Mouse (Mus musculus) neural tube, embryonic 12.5 days (tissue): ENCODE data around the gene Ppp2r5a. TPM values are rescaled to one million over a fixed set of nuclear protein-coding genes. Genes with fewer than 3 reads are reported as not detected.

Source experiments
- ATAC-seq: fragments of 200-750 bp; cut with Nextera tagmentation; 2 replicates; pipeline ENCODE4 v1.8.0; 2017; ENCODE audit warnings: low read depth, mild to moderate bottlenecking, moderate TSS enrichment, moderate library complexity; ENCODE audit not compliant: low FRiP score
- H3K27ac ChIP-seq: fragments of 300-500 bp; sonication (generic); 2 replicates; pipeline ENCODE4 v1.5.1; 2016
- H3K27me3 ChIP-seq: fragments of 300-500 bp; sonication (generic); replicated peaks from 2 replicates; pipeline ENCODE4 v1.6.1; 2016; ENCODE audit warnings: mild to moderate bottlenecking
- H3K36me3 ChIP-seq: fragments of 300-500 bp; sonication (generic); 2 replicates; pipeline ENCODE4 v1.6.1; 2016; ENCODE audit warnings: mild to moderate bottlenecking
- H3K4me1 ChIP-seq: fragments of 300-500 bp; sonication (generic); 2 replicates; pipeline ENCODE4 v1.6.1; 2016
- H3K4me2 ChIP-seq: fragments of 300-500 bp; sonication (generic); replicated peaks from 2 replicates; pipeline ENCODE4 v1.6.1; 2016; ENCODE audit warnings: mild to moderate bottlenecking
- H3K4me3 ChIP-seq: fragments of 300-500 bp; sonication (generic); 2 replicates; pipeline ENCODE4 v1.5.1; 2016
- H3K9ac ChIP-seq: fragments of 300-500 bp; sonication (generic); 2 replicates; pipeline ENCODE4 v1.6.1; 2016; ENCODE audit warnings: mild to moderate bottlenecking
- H3K9me3 ChIP-seq: fragments of 300-500 bp; sonication (generic); 2 replicates; pipeline ENCODE4 v1.6.1; 2016; ENCODE audit warnings: mild to moderate bottlenecking
- WGBS: fragments of 180-500 bp; shearing (Covaris S2); methylation state at CpG from one replicate; pipeline ENCODE4 v1.1.7; 2016; 5-methylcytosine and 5-hydroxymethylcytosine counted together
- polyA plus RNA-seq: library from polyadenylated mRNA; unstranded; fragments of >200 nt; fragmentation: Nextera tagmentation; extraction: Ambion mirVana; gene quantifications from 2 replicates; pipeline ENCODE4 v1.2.1, GENCODE M21; 2016

The Ppp2r5a gene
- polyA plus RNA-seq, 1 experiment from 2014 or later, result 16.2 TPM

- Histone ChIP-seq H3K4me2 (peak overlapping the region; percentile 81), H3K27ac (no peak overlapping the region), H3K4me1 (0 out of 2 replicates have a peak, but pooled peaks cover 10% of the 10 kb centered on the region), H3K36me3 (no peaks in the 10 kb centered on the region), H3K4me3 (no peak overlapping the region), H3K27me3 (no peaks in the 10 kb centered on the region), H3K9ac (no peak overlapping the region), H3K9me3 (no peaks in the 10 kb centered on the region)
- whole genome bisulfite sequencing, result 91% methylated on average over 8 of the region's 8 CpGs
- no peak for ATAC-seq
These were observed 86.3 kb downstream of the Ppp2r5a start for GRCm38 (mm10) chr1:191316818-191317217.

GRCm38 (mm10) chr1:191313926-191314325, 89.1 kb downstream of the Ppp2r5a start:
- ATAC-seq, result no peak
- H3K4me3 ChIP-seq, result no peak overlapping the region
- H3K9me3 ChIP-seq, result no peaks in the 10 kb centered on the region
- 0 out of 2 replicates have a peak, but pooled peaks cover 10% of the 10 kb centered on the region for H3K4me1 ChIP-seq
- no peaks in the 10 kb centered on the region for H3K27me3 ChIP-seq
- WGBS, result 81% methylated on average over 4 of the region's 4 CpGs
- no peak overlapping the region for H3K4me2 ChIP-seq
- H3K9ac ChIP-seq, result no peak overlapping the region
- H3K36me3 ChIP-seq, result no peaks in the 10 kb centered on the region
- no peak overlapping the region for H3K27ac ChIP-seq

GRCm38 (mm10) chr1:191313158-191313557, 89.9 kb downstream of the Ppp2r5a start:
- H3K36me3 ChIP-seq, result peaks cover 2% of the 10 kb centered on the region; the same call in 1 of the 2 replicates
- no peak overlapping the region for H3K4me3 ChIP-seq
- H3K4me1 ChIP-seq, result 0 out of 2 replicates have a peak, but pooled peaks cover 10% of the 10 kb centered on the region
- no peaks in the 10 kb centered on the region for H3K9me3 ChIP-seq
- no peak overlapping the region for H3K9ac ChIP-seq
- no peak for ATAC-seq
- peak overlapping the region; percentile 59 for H3K4me2 ChIP-seq
- 82% methylated on average over 6 of the region's 6 CpGs for WGBS
- no peaks in the 10 kb centered on the region for H3K27me3 ChIP-seq
- no peak overlapping the region for H3K27ac ChIP-seq

- ATAC-seq, result peak; percentile 80
- Histone ChIP-seq H3K9ac (peak overlapping the region; percentile 47), H3K4me1 (0 out of 2 replicates have a peak, but pooled peaks cover 4% of the 10 kb centered on the region), H3K27ac (no peak overlapping the region), H3K9me3 (no peaks in the 10 kb centered on the region), H3K36me3 (peaks cover 8% of the 10 kb centered on the region; the same call in 1 of the 2 replicates), H3K4me3 (peak overlapping the region; percentile 50), H3K27me3 (no peaks in the 10 kb centered on the region), H3K4me2 (peak overlapping the region; percentile 59)
- WGBS, result 3% methylated on average over 14 of the region's 14 CpGs
These were observed 90.5 kb downstream of the Ppp2r5a start for GRCm38 (mm10) chr1:191312513-191312941.

GRCm38 (mm10) chr1:191311296-191311898, 91.7 kb downstream of the Ppp2r5a start:
- ATAC-seq, result no peak
- Histone ChIP-seq H3K9me3 (no peaks in the 10 kb centered on the region), H3K9ac (no peak overlapping the region), H3K27me3 (no peaks in the 10 kb centered on the region), H3K27ac (no peak overlapping the region), H3K4me1 (no peaks in the 10 kb centered on the region), H3K36me3 (peaks cover 10% of the 10 kb centered on the region; the same call in 1 of the 2 replicates), H3K4me3 (no peak overlapping the region), H3K4me2 (no peak overlapping the region)
- WGBS, result 72% methylated on average over 4 of the region's 4 CpGs

GRCm38 (mm10) chr1:191307766-191308455, 95.2 kb downstream of the Ppp2r5a start:
- Histone ChIP-seq H3K36me3 (peaks cover 13% of the 10 kb centered on the region; the same call in 1 of the 2 replicates), H3K9ac (no peak overlapping the region), H3K9me3 (no peaks in the 10 kb centered on the region), H3K27me3 (no peaks in the 10 kb centered on the region), H3K4me1 (no peaks in the 10 kb centered on the region), H3K27ac (no peak overlapping the region), H3K4me2 (no peak overlapping the region), H3K4me3 (no peak overlapping the region)
- ATAC-seq, result no peak
- 81% methylated on average over 9 of the region's 9 CpGs for WGBS

GRCm38 (mm10) chr1:191306316-191306715, 96.8 kb downstream of the Ppp2r5a start:
- H3K9ac ChIP-seq, result no peak overlapping the region
- no peak overlapping the region for H3K4me3 ChIP-seq
- H3K4me2 ChIP-seq, result no peak overlapping the region
- H3K27me3 ChIP-seq, result no peaks in the 10 kb centered on the region
- H3K9me3 ChIP-seq, result no peaks in the 10 kb centered on the region
- no peaks in the 10 kb centered on the region for H3K4me1 ChIP-seq
- no peak overlapping the region for H3K27ac ChIP-seq
- peaks cover 13% of the 10 kb centered on the region; the same call in 1 of the 2 replicates for H3K36me3 ChIP-seq
- WGBS, result 91% methylated on average over 9 of the region's 9 CpGs
- no peak for ATAC-seq

GRCm38 (mm10) chr1:191305610-191306009, 97.5 kb downstream of the Ppp2r5a start:
- Histone ChIP-seq H3K9ac (no peak overlapping the region), H3K4me3 (no peak overlapping the region), H3K27me3 (no peaks in the 10 kb centered on the region), H3K9me3 (no peaks in the 10 kb centered on the region), H3K4me2 (no peak overlapping the region), H3K27ac (no peak overlapping the region), H3K36me3 (peaks cover 13% of the 10 kb centered on the region; the same call in 1 of the 2 replicates), H3K4me1 (no peaks in the 10 kb centered on the region)
- WGBS, result 72% methylated on average over 7 of the region's 7 CpGs
- no peak; the same call in 1 of the 2 replicates for ATAC-seq

- H3K9me3 ChIP-seq, result no peaks in the 10 kb centered on the region
- H3K4me1 ChIP-seq, result no peaks in the 10 kb centered on the region
- H3K4me3 ChIP-seq, result no peak overlapping the region
- H3K4me2 ChIP-seq, result no peak overlapping the region
- peaks cover 13% of the 10 kb centered on the region; the same call in 1 of the 2 replicates for H3K36me3 ChIP-seq
- H3K27ac ChIP-seq, result no peak overlapping the region
- 82% methylated on average over 6 of the region's 6 CpGs for WGBS
- no peak overlapping the region for H3K9ac ChIP-seq
- no peak for ATAC-seq
- no peaks in the 10 kb centered on the region for H3K27me3 ChIP-seq
These were observed 98.9 kb downstream of the Ppp2r5a start for GRCm38 (mm10) chr1:191304216-191304615.

GRCm38 (mm10) chr1:191303736-191304135, 99.3 kb downstream of the Ppp2r5a start:
- Histone ChIP-seq H3K4me2 (no peak overlapping the region), H3K9me3 (no peaks in the 10 kb centered on the region), H3K27ac (no peak overlapping the region), H3K4me1 (no peaks in the 10 kb centered on the region), H3K27me3 (no peaks in the 10 kb centered on the region), H3K9ac (no peak overlapping the region), H3K36me3 (peaks cover 13% of the 10 kb centered on the region; the same call in 1 of the 2 replicates), H3K4me3 (no peak overlapping the region)
- no peak for ATAC-seq
- 84% methylated on average over 3 of the region's 3 CpGs for WGBS
